Mouse (Mus musculus) liver, embryonic 16.5 days (tissue): ENCODE data around the gene Atg9a. TPM values are rescaled to one million over a fixed set of nuclear protein-coding genes. Genes with fewer than 3 reads are reported as not detected.

Experiments used
- ATAC-seq: fragments of 200-750 bp; cut with Nextera tagmentation; 2 replicates; pipeline ENCODE4 v1.8.0; 2017; ENCODE audit warnings: low read depth, mild to moderate bottlenecking, moderate number of reproducible peaks, moderate library complexity
- H3K27ac ChIP-seq: fragments of 300-500 bp; sonication (generic); 2 replicates; pipeline ENCODE4 v1.5.1; 2014; ENCODE audit warnings: mild to moderate bottlenecking, low read length
- H3K27me3 ChIP-seq: fragments of 300-500 bp; sonication (generic); 2 replicates; pipeline ENCODE4 v1.6.1; 2014; ENCODE audit warnings: low read depth, low read length, mixed read lengths; ENCODE audit not compliant: control insufficient read depth, insufficient read depth
- H3K36me3 ChIP-seq: fragments of 300-500 bp; sonication (generic); 2 replicates; pipeline ENCODE4 v1.6.1; 2014; ENCODE audit warnings: mild to moderate bottlenecking; ENCODE audit not compliant: control insufficient read depth, insufficient read depth
- H3K4me1 ChIP-seq: fragments of 300-500 bp; sonication (generic); 2 replicates; pipeline ENCODE4 v1.6.1; 2014; ENCODE audit warnings: low read depth, low read length, mixed read lengths; ENCODE audit not compliant: control insufficient read depth
- H3K4me2 ChIP-seq: fragments of 300-500 bp; sonication (generic); 2 replicates; pipeline ENCODE4 v1.6.1; 2014; ENCODE audit warnings: low read depth, low read length, mixed read lengths
- H3K4me3 ChIP-seq: fragments of 300-500 bp; sonication (generic); 2 replicates; pipeline ENCODE4 v1.5.1; 2014; ENCODE audit warnings: low read depth, mild to moderate bottlenecking, low read length
- H3K9ac ChIP-seq: fragments of 300-500 bp; sonication (generic); 2 replicates; pipeline ENCODE4 v1.6.1; 2014; ENCODE audit warnings: low read depth, low read length
- H3K9me3 ChIP-seq: fragments of 300-500 bp; sonication (generic); replicated peaks from 2 replicates; pipeline ENCODE4 v1.6.1; 2016; ENCODE audit warnings: low read length; ENCODE audit not compliant: control insufficient read depth
- WGBS: fragments of 180-500 bp; shearing (Covaris S2); extraction: QIAGEN DNeasy Blood & Tissue Kit; methylation state at CpG from one replicate; pipeline ENCODE4 v1.1.7; 2014; ENCODE audit not compliant: insufficient replicate concordance; 5-methylcytosine and 5-hydroxymethylcytosine counted together
- polyA plus RNA-seq: library from polyadenylated mRNA; unstranded; fragments of >200 nt; fragmentation: Nextera tagmentation; extraction: Ambion mirVana; gene quantifications from 2 replicates; pipeline ENCODE4 v1.2.1, GENCODE M21; 2015

The Atg9a gene
- polyA plus RNA-seq, 1 experiment from 2014 or later, result 28.5 TPM

DNA sequence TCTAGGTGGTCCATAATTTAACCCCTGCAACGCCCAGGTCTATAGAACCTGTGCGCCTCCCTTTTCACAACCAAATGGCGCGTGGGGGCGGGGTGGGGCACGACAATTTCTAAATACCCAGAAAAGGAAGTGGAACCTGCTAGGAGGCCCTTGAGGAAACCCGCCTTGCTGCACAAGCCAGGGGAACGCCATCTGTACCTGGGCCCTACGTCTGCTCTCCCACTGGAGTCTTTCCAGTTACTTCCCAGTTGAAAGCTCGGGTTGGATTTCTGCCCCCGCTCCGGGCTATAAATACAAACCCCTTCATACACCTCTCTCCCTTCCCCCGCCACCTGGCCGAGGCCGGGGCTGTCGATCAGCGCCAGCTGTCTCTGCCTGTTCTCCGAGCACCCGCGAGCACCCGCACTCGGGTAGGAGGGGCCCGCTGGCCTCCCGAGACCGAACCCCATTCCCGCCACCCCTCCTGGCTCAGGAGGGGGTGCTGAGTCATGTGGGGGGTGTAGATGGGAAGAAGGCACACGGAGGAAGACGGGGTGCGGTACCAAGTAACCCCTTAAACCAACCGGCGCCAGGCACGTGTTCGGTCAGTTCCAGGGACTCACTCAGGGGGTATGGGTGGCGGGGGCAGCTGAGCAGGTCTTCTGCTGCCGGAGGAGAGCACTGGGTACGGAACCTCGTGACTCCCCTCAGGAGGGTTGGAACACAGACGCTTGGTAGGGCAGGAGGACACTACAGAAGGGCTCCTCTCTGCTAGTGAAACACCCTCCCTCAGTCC lies 26.4 kb upstream of the Atg9a start:
- Histone ChIP-seq H3K36me3 (peaks cover 36% of the 10 kb centered on the region), H3K9ac (peak overlapping the region; percentile 87), H3K9me3 (no peaks in the 10 kb centered on the region), H3K4me2 (peak overlapping the region; percentile 97), H3K27me3 (peaks cover 14% of the 10 kb centered on the region), H3K27ac (peak overlapping the region; percentile 97), H3K4me1 (peaks cover 53% of the 10 kb centered on the region), H3K4me3 (peak overlapping the region; percentile 83)
- under 1% methylated on average over 38 of the region's 38 CpGs for WGBS
- peak; percentile 64 for ATAC-seq

DNA sequence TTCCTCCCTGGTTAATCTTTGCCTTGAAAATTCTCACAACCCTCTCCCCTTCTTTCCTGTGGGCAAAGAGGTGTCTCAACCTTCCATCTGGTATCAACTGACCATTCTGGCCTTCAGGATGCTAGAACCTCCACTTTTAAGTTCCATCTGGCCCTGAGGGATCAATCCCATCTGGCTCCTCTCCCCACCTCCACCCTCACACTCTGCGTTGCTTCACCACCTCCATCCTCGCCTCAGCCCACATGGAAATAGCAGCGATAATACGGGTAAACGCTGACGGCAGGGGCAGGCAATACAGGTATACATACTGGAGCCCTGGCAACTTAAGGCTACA lies 25.9 kb upstream of the Atg9a start:
- Histone ChIP-seq H3K4me3 (peak overlapping the region; percentile 83), H3K36me3 (peaks cover 41% of the 10 kb centered on the region), H3K9ac (peak overlapping the region; percentile 87), H3K27ac (peak overlapping the region; percentile 97), H3K27me3 (peaks cover 14% of the 10 kb centered on the region), H3K4me2 (peak overlapping the region; percentile 97), H3K4me1 (peaks cover 59% of the 10 kb centered on the region), H3K9me3 (no peaks in the 10 kb centered on the region)
- no peak for ATAC-seq
- 1% methylated on average over 6 of the region's 6 CpGs for WGBS

DNA sequence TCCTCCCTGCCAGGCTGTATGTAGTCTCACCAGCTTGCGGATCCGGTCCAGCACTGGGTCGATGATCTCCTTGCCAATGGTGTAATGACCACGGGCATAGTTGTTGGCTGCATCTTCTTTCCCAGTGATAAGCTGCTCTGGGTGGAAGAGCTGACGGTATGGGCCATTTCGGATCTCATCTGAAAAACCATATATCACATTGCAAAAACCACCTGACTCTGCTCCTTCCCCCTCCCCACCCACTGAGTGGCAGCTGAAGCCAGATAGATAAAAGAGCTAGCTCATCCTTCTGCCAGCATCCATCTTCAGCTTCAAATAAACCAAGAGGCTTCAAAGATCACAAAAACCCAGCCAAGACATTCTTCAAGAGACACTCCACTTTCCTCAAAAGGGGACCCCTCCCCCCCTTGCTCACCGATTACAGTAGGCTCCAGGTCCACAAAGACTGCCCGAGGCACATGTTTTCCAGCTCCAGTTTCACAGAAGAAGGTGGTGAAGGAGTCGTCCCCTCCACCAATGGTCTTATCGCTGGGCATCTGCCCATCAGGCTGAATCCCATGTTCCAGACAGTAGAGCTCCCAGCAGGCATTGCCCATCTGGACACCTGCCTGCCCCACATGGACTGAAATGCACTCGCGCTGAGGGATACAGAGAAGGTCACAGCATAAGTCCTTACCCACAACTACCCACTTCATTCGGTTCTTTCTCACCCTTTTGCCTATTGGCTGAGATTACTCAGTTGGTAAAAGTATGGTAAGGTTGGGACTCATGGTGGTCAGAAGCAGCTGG lies 25.0 kb upstream of the Atg9a start:
- peak; percentile 51 for ATAC-seq
- H3K9ac ChIP-seq, result peak overlapping the region; percentile 87
- H3K27ac ChIP-seq, result peak overlapping the region; percentile 97
- H3K4me3 ChIP-seq, result peak overlapping the region; percentile 83
- H3K9me3 ChIP-seq, result no peaks in the 10 kb centered on the region
- H3K36me3 ChIP-seq, result peaks cover 41% of the 10 kb centered on the region
- peaks cover 67% of the 10 kb centered on the region for H3K4me1 ChIP-seq
- peaks cover 14% of the 10 kb centered on the region for H3K27me3 ChIP-seq
- peak overlapping the region; percentile 97 for H3K4me2 ChIP-seq
- WGBS, result 38% methylated on average over 13 of the region's 13 CpGs

DNA sequence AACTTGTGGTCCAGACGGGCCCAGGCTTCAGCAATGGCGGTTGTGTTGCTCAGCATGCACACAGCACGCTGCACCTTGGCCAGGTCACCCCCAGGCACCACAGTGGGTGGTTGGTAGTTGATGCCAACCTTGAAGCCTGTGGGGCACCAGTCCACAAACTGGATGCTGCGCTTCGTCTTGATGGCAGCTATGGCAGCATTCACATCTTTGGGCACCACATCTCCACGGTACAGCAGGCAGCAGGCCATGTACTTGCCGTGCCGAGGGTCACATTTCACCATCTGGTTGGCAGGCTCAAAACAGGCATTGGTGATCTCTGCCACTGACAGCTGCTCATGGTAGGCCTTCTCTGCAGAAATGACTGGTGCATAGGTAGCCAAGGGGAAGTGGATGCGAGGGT lies 23.8 kb upstream of the Atg9a start:
- no peak for ATAC-seq
- Histone ChIP-seq H3K4me1 (peaks cover 77% of the 10 kb centered on the region), H3K9ac (peak overlapping the region; percentile 87), H3K4me3 (peak overlapping the region; percentile 83), H3K27ac (peak overlapping the region; percentile 97), H3K27me3 (peaks cover 12% of the 10 kb centered on the region), H3K4me2 (peak overlapping the region; percentile 97), H3K36me3 (peaks cover 43% of the 10 kb centered on the region), H3K9me3 (no peaks in the 10 kb centered on the region)
- 88% methylated on average over 9 of the region's 9 CpGs for WGBS

DNA sequence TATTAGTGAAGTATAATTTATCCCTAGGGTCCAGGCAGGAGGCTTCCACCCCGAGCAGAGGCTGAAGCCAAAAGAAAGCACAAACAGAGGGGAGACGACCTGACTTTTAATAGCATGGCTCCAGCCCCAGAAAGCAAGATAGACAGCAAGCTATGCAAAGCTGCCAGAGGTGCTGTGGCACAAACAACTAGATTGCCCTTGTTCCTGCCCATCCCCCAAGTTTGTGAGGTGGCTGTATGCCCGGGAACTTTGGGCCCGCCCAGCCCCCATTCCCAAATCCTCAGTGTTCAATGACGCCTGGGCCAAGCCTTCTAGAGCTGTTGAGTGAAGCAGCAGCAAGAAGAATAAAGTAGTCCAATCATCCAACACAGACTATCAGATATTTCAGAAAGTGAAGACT lies 22.9 kb upstream of the Atg9a start:
- Histone ChIP-seq H3K27ac (peak overlapping the region; percentile 97), H3K4me2 (peak overlapping the region; percentile 97), H3K4me1 (peaks cover 79% of the 10 kb centered on the region), H3K36me3 (peaks cover 43% of the 10 kb centered on the region), H3K9ac (peak overlapping the region; percentile 87), H3K27me3 (peaks cover 3% of the 10 kb centered on the region), H3K4me3 (peak overlapping the region; percentile 83), H3K9me3 (no peaks in the 10 kb centered on the region)
- WGBS, result 42% methylated on average over 5 of the region's 5 CpGs
- ATAC-seq, result no peak

DNA sequence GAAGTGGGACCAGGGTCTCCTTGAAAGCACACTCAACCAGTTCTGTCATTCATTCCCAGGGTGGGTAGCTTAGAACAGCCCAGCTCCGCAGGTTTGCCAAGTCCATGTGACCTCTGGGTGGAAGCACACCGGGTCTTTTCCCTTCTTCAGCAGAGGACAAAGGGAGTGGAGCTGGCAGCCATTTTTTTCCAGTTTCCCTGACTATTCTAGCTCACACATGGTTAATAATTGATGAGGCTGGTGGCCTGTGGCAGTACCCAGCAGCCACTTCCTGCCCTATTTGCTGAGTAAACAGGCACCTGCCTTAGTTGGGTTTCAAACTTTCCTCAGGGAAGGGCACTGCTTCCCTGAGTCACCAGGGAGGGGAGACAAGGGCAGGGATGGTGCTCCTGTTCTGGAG lies 22.4 kb upstream of the Atg9a start:
- Histone ChIP-seq H3K4me2 (peak overlapping the region; percentile 97), H3K9me3 (no peaks in the 10 kb centered on the region), H3K4me3 (peak overlapping the region; percentile 83), H3K36me3 (peaks cover 43% of the 10 kb centered on the region), H3K27me3 (no peaks in the 10 kb centered on the region), H3K9ac (peak overlapping the region; percentile 87), H3K4me1 (peaks cover 79% of the 10 kb centered on the region), H3K27ac (peak overlapping the region; percentile 97)
- WGBS, result 50% methylated on average over 2 of the region's 2 CpGs
- no peak for ATAC-seq

DNA sequence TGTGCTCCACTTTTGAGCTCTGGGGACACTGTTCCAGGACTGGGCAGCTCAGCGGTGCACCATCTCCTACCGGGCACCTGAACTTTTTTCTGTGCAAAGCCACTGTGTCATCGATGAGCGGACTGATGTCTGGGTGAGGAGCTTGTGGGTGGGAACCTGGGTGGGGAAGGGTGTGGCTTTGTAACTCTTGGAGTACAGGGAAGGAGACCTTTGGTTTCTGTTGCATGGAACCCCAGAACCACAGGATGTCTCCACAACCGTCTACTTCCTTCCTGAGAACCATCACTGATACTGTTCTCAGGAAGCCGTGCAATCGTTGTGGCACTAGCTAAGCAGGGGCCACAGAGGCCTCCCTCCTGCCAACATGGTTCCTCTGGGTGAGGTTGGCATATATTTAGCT lies 21.1 kb upstream of the Atg9a start:
- H3K4me2 ChIP-seq, result peak overlapping the region; percentile 97
- peak overlapping the region; percentile 97 for H3K27ac ChIP-seq
- peaks cover 43% of the 10 kb centered on the region for H3K36me3 ChIP-seq
- peak overlapping the region; percentile 97 for H3K4me3 ChIP-seq
- 10% methylated on average over 7 of the region's 7 CpGs for WGBS
- 0 out of 2 replicates have a peak, but pooled peaks have one; percentile 2 for ATAC-seq
- H3K27me3 ChIP-seq, result no peaks in the 10 kb centered on the region
- H3K9ac ChIP-seq, result peak overlapping the region; percentile 48
- H3K9me3 ChIP-seq, result no peaks in the 10 kb centered on the region
- peaks cover 87% of the 10 kb centered on the region for H3K4me1 ChIP-seq

DNA sequence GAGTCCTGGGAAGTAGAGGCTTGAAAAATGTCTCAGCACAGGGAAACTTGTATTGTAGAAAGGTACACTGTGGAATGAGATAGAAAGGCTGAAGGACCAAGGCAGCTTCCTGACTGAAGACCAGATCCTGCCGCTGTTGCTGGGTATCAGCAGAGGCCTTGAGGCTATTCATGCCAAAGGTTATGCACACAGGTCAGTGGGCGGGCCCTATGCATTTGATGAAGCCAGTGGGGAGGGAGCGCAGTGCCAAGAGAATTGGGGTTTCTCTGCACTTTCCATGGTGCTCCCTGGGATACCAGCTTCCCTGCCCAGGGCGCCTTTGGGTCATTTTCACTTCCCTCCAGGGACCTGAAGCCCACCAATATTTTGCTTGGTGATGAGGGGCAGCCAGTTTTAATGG lies 20.5 kb upstream of the Atg9a start:
- no peak for ATAC-seq
- Histone ChIP-seq H3K36me3 (peaks cover 43% of the 10 kb centered on the region), H3K4me1 (peaks cover 84% of the 10 kb centered on the region), H3K4me3 (peak overlapping the region; percentile 97), H3K27me3 (no peaks in the 10 kb centered on the region), H3K4me2 (peak overlapping the region; percentile 97), H3K9me3 (no peaks in the 10 kb centered on the region), H3K27ac (peak overlapping the region; percentile 97), H3K9ac (peak overlapping the region; percentile 48)
- 56% methylated on average over 4 of the region's 4 CpGs for WGBS
